Mouse (Mus musculus) lung, embryonic 14.5 days (tissue): ENCODE measurements at regions not wholly inside any gene's neighbourhood (a gene's known extent, or its start where the extent isn't known, plus 50 kb on each side); places are given as distances from the start of the nearest gene placed in this dataset.

Experiments
- ATAC-seq: fragments of 200-750 bp; cut with Nextera tagmentation; 2 replicates; pipeline ENCODE4 v1.8.0; 2017; ENCODE audit warnings: mild to moderate bottlenecking, moderate TSS enrichment, moderate library complexity; ENCODE audit not compliant: insufficient read depth
- DNase-seq: peaks from one replicate; pipeline ENCODE4 v3.0.0-alpha.2; 2015
- H3K27ac ChIP-seq: fragments of 300-500 bp; sonication (generic); 2 replicates; pipeline ENCODE4 v1.5.1; 2014; ENCODE audit warnings: low read depth, mild to moderate bottlenecking, moderate library complexity
- H3K27me3 ChIP-seq: fragments of 300-500 bp; sonication (generic); 2 replicates; pipeline ENCODE4 v1.6.1; 2014; ENCODE audit warnings: low read length, control low read depth; ENCODE audit not compliant: insufficient read depth
- H3K36me3 ChIP-seq: fragments of 300-500 bp; sonication (generic); 2 replicates; pipeline ENCODE4 v1.6.1; 2014; ENCODE audit warnings: control low read depth; ENCODE audit not compliant: insufficient read depth
- H3K4me1 ChIP-seq: fragments of 300-500 bp; sonication (generic); 2 replicates; pipeline ENCODE4 v1.6.1; 2014; ENCODE audit warnings: antibody characterized with exemption, control low read depth; ENCODE audit not compliant: insufficient read depth
- H3K4me2 ChIP-seq: fragments of 300-500 bp; sonication (generic); 2 replicates; pipeline ENCODE4 v1.6.1; 2014; ENCODE audit warnings: mild to moderate bottlenecking
- H3K4me3 ChIP-seq: fragments of 300-500 bp; sonication (generic); 2 replicates; pipeline ENCODE4 v1.5.1; 2014; ENCODE audit warnings: low read depth, low read length
- H3K9ac ChIP-seq: fragments of 300-500 bp; sonication (generic); 2 replicates; pipeline ENCODE4 v1.6.1; 2014
- H3K9me3 ChIP-seq: fragments of 300-500 bp; sonication (generic); 2 replicates; pipeline ENCODE4 v1.6.1; 2016; ENCODE audit warnings: low read depth, low read length, control low read depth
- CTCF ChIP-seq: IDR thresholded peaks from 2 replicates; pipeline ENCODE4 v1.5.1; 2016; ENCODE audit warnings: antibody characterized with exemption, low read depth
- WGBS: fragments of 180-500 bp; shearing (Covaris S2); extraction: QIAGEN DNeasy Blood & Tissue Kit; methylation state at CpG from one replicate; pipeline ENCODE4 v1.1.7; 2014; 5-methylcytosine and 5-hydroxymethylcytosine counted together

- Histone ChIP-seq H3K27me3 (no peaks in the 10 kb centered on the region), H3K36me3 (no peaks in the 10 kb centered on the region), H3K9ac (no peak overlapping the region), H3K4me1 (no peaks in the 10 kb centered on the region), H3K9me3 (no peaks in the 10 kb centered on the region), H3K4me3 (no peak overlapping the region), H3K27ac (no peak overlapping the region), H3K4me2 (no peak overlapping the region)
- no peak for TF ChIP-seq CTCF
- DNase-seq, result no peak
- 81% methylated on average over 3 of the region's 3 CpGs for WGBS
- ATAC-seq, result no peak
These were observed 229.5 kb upstream of the Mamld1 start for GRCm38 (mm10) chrX:70820518-70820917.

- DNase-seq (no peak), ATAC-seq (no peak)
- no peaks in the 10 kb centered on the region for H3K36me3 ChIP-seq
- H3K27me3 ChIP-seq, result no peaks in the 10 kb centered on the region
- no peak overlapping the region for H3K27ac ChIP-seq
- no peak for TF ChIP-seq CTCF
- no peak overlapping the region for H3K9ac ChIP-seq
- no peak overlapping the region for H3K4me3 ChIP-seq
- H3K4me2 ChIP-seq, result no peak overlapping the region
- no peaks in the 10 kb centered on the region for H3K4me1 ChIP-seq
- H3K9me3 ChIP-seq, result no peaks in the 10 kb centered on the region
- 71% methylated on average over 1 of the region's 1 CpGs for WGBS
These were observed 232.3 kb upstream of the Mamld1 start for GRCm38 (mm10) chrX:70817771-70818170.

- no peak overlapping the region for H3K4me3 ChIP-seq
- no peak overlapping the region for H3K27ac ChIP-seq
- no peaks in the 10 kb centered on the region for H3K27me3 ChIP-seq
- no peaks in the 10 kb centered on the region for H3K36me3 ChIP-seq
- no peak overlapping the region for H3K9ac ChIP-seq
- 77% methylated on average over 3 of the region's 3 CpGs for WGBS
- ATAC-seq (no peak), DNase-seq (no peak)
- H3K4me2 ChIP-seq, result no peak overlapping the region
- no peaks in the 10 kb centered on the region for H3K4me1 ChIP-seq
- no peak for TF ChIP-seq CTCF
- no peaks in the 10 kb centered on the region for H3K9me3 ChIP-seq
These were observed 233.4 kb upstream of the Mamld1 start for GRCm38 (mm10) chrX:70816662-70817061.

GRCm38 (mm10) chrX:70791796-70792195 lies 258.3 kb upstream of the Mamld1 start:
- H3K4me2 ChIP-seq, result no peak overlapping the region
- no peak for ATAC-seq
- 69% methylated on average over 3 of the region's 3 CpGs for WGBS

GRCm38 (mm10) chrX:70762862-70763261 lies 285.9 kb upstream of the Tmem185a start:
- Histone ChIP-seq H3K4me3 (no peak overlapping the region), H3K27ac (no peak overlapping the region), H3K9ac (no peak overlapping the region), H3K9me3 (no peaks in the 10 kb centered on the region), H3K4me2 (no peak overlapping the region), H3K27me3 (no peaks in the 10 kb centered on the region), H3K36me3 (no peaks in the 10 kb centered on the region), H3K4me1 (no peaks in the 10 kb centered on the region)
- ATAC-seq, result peak; percentile 35; the same call in 1 of the 2 replicates
- DNase-seq, result peak; percentile 26
- no peak for TF ChIP-seq CTCF
- WGBS, result 43% methylated on average over 1 of the region's 1 CpGs

More at GRCm38 (mm10) chrX:70791796-70792195, 258.3 kb upstream of the Mamld1 start:
- DNase-seq, result no peak
- Histone ChIP-seq H3K27ac (no peak overlapping the region), H3K4me3 (no peak overlapping the region), H3K9ac (no peak overlapping the region), H3K9me3 (no peaks in the 10 kb centered on the region), H3K36me3 (no peaks in the 10 kb centered on the region), H3K4me1 (no peaks in the 10 kb centered on the region), H3K27me3 (no peaks in the 10 kb centered on the region)
- no peak for TF ChIP-seq CTCF

GRCm38 (mm10) chrX:70713004-70713604 lies 236.1 kb upstream of the Tmem185a start:
- DNase-seq (no peak), ATAC-seq (no peak)
- no peaks in the 10 kb centered on the region for H3K4me1 ChIP-seq
- H3K27me3 ChIP-seq, result no peaks in the 10 kb centered on the region
- H3K4me3 ChIP-seq, result no peak overlapping the region
- no peaks in the 10 kb centered on the region for H3K9me3 ChIP-seq
- no peak overlapping the region for H3K9ac ChIP-seq
- H3K4me2 ChIP-seq, result no peak overlapping the region
- WGBS, result 59% methylated on average over 5 of the region's 5 CpGs
- no peak overlapping the region for H3K27ac ChIP-seq
- TF ChIP-seq CTCF, result peak; percentile 24; the same call in 1 of the 2 replicates
- no peaks in the 10 kb centered on the region for H3K36me3 ChIP-seq

- no peak overlapping the region for H3K9ac ChIP-seq
These were observed 205.2 kb upstream of the Tmem185a start for GRCm38 (mm10) chrX:70682194-70682593.

GRCm38 (mm10) chrX:70667092-70667491 lies 190.1 kb upstream of the Tmem185a start:
- Histone ChIP-seq H3K36me3 (no peaks in the 10 kb centered on the region), H3K4me3 (no peak overlapping the region), H3K9ac (no peak overlapping the region), H3K27ac (no peak overlapping the region), H3K4me1 (no peaks in the 10 kb centered on the region), H3K27me3 (no peaks in the 10 kb centered on the region), H3K9me3 (no peaks in the 10 kb centered on the region), H3K4me2 (no peak overlapping the region)
- WGBS, result 66% methylated on average over 3 of the region's 3 CpGs
- ATAC-seq (no peak), DNase-seq (no peak)
- no peak for TF ChIP-seq CTCF

More at GRCm38 (mm10) chrX:70682194-70682593, 205.2 kb upstream of the Tmem185a start:
- DNase-seq (no peak), ATAC-seq (no peak)
- no peak overlapping the region for H3K4me2 ChIP-seq
- H3K36me3 ChIP-seq, result no peaks in the 10 kb centered on the region
- no peaks in the 10 kb centered on the region for H3K4me1 ChIP-seq
- no peaks in the 10 kb centered on the region for H3K9me3 ChIP-seq
- 60% methylated on average over 3 of the region's 3 CpGs for WGBS
- H3K27ac ChIP-seq, result no peak overlapping the region
- H3K4me3 ChIP-seq, result no peak overlapping the region
- H3K27me3 ChIP-seq, result no peaks in the 10 kb centered on the region
- TF ChIP-seq CTCF, result no peak
